Mouse (Mus musculus): Measurements from ENCODE around the gene Rtkn. TPM values are rescaled to one million over a fixed set of nuclear protein-coding genes. Genes with fewer than 3 reads are reported as not detected.

The Rtkn gene
- polyA plus RNA-seq, 1 experiment from 2014 or later: 23.6 TPM

DNA sequence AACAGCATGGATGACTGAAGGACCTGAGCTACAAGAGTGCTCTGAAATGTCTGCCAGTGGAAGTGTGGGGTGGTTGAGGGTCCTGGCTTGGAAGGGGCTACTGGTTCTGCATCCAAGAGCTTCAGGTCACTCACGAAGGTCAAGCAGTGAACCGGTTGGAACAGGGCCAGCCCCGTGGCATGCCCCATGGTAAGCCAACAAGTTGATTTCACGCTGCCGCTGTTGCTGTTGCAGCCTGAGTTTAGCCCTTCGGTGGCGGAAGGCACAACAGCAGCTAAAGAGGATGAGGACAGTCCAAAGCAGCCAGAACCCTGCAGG is 15.6 kb upstream of the Rtkn start:
- Histone ChIP-seq H3K27me3 (replicated peaks) (no peaks in the 10 kb centered on the region), H3K4me3 (replicated peaks) (no peak overlapping the region), H3K27ac (0 out of 2 replicates have a peak overlapping the region, but pooled peaks have one; percentile 95), H3K4me2 (replicated peaks) (peak overlapping the region; percentile 98), H3K9me3 (no peaks in the 10 kb centered on the region), H3K4me1 (replicated peaks) (peaks cover 54% of the 10 kb centered on the region), H3K36me3 (peaks cover 22% of the 10 kb centered on the region), H3K9ac (0 out of 2 replicates have a peak overlapping the region, but pooled peaks have one; percentile 5)
- 81% methylated on average over 7 of the region's 7 CpGs for WGBS
- ATAC-seq: no peak

DNA sequence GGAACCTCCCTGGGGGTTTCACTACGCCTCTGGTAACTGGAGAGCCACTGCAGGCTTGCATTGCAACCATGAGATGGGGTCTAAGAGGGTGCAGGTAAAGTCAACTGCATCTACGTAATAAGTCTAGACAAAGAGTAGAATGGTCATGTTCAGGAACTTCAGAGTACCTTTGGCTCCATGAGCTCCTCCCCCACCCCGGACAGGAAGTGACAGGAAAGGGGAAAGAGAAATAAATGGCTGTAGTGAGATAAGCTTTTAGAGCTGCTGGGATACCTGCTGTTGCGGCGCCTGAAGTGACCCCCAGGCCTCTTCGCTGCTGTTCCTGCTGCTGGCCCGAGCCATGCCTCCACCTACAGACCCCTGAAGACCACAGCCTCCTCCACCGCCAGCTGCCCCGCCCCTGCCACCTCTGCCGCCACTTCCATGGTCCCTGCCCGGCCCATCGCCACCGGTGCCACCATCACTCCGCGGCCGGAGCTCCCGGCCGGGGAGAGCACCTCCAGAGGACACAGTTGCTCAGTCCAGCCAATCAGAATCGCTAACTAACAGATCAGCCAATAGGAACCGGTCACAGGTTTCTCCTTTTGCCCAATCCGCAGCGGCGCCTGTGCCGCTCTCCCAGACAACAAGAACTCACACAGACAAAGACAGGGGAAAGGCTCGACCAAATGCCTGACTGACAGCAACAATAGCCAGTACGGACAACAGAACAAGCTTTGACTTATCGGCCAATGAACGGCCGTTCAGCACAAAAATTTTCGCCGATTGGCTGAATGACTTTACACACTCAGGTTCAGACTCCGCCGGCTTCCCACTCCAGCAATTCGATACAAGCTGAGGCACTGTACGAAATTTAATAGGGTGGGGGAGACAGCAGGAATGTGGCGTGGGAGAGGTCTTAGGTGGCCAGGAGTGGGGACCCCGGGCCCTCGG is 14.1 kb upstream of the Rtkn start, which contains the start of gene Wbp1:
Gene Wbp1, minus strand, starts transcription at position 630 of the 933 bp plus-strand sequence.
- under 1% methylated on average over 38 of the region's 38 CpGs for WGBS
- Histone ChIP-seq H3K9me3 (no peaks in the 10 kb centered on the region), H3K36me3 (peaks cover 22% of the 10 kb centered on the region), H3K27me3 (replicated peaks) (no peaks in the 10 kb centered on the region), H3K27ac (peak within 1 kb of the TSS; percentile 97), H3K9ac (peak within 1 kb of the TSS; percentile 91), H3K4me3 (replicated peaks) (peak within 1 kb of the TSS; percentile 65), H3K4me2 (replicated peaks) (peak within 1 kb of the TSS; percentile 98), H3K4me1 (replicated peaks) (peaks cover 51% of the 10 kb centered on the region)
- peak; percentile 94 for ATAC-seq

DNA sequence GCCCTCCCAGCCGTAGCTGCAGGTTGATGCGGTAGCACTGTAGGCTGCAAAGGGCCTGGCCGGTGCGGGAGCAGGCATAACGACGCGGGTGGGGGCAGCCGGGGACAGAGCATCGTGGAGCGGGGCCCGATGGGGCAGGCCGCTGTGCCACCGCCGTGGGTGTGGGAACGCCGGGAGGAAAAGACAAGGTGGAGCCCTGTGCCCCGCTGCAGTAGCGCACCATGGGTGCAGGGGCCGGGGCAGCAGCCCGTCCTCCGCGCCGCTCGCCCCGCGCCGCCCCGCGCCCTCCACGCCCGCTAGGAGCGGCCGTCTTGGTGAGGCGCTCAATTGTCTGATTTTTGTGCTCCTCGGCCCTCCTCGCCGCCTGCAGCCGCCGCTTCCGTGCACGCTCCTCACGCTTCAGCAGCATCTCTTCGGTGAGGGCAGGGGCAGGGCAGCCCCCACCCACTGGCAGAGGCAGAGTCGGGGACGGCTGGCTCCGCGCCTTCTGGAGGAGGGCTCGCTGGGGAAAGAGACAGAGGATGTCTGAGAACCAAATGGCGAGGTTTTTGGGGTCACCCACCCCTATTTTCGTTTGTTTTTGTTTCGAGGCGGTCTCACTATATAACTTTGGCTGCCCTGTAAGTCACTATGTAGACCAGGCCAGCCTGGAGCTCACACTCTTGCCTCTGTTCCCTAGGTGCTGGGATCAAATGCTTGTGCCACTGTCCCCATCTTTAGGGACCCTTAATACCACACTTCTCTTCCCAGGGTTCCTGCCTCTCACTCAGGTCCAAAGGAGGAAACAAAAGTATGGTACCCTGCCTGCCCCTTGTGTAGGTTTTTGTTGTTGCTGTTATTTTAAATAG is 13.2 kb upstream of the Rtkn start:
- H3K36me3 ChIP-seq: peaks cover 19% of the 10 kb centered on the region
- peak; percentile 53 for ATAC-seq
- under 1% methylated on average over 52 of the region's 52 CpGs for whole genome bisulfite sequencing
- no peaks in the 10 kb centered on the region for H3K9me3 ChIP-seq
- no peaks in the 10 kb centered on the region for H3K27me3 ChIP-seq (replicated peaks)
- peak overlapping the region; percentile 91 for H3K9ac ChIP-seq
- H3K4me2 ChIP-seq (replicated peaks): peak overlapping the region; percentile 98
- peak overlapping the region; percentile 65 for H3K4me3 ChIP-seq (replicated peaks)
- H3K27ac ChIP-seq: peak overlapping the region; percentile 97
- peaks cover 42% of the 10 kb centered on the region for H3K4me1 ChIP-seq (replicated peaks)

DNA sequence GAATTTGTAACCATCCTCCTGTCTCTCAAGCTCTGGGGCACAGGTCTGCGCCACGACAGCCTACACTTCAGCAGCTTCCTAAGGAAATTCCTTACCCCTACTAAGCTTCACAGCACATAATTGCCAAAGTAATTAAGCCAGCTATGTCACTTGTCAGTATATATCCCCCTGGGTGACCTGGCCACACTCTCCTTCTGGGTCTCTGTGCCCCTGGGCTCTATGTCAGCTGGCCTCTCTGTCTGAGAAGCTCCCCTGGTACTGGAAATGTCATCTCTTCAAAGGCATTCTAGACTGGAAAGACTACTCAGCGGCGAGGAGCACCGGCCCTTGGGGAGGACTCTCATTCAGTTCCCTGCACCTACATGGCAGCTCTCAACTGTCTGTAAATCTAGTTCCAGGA is 12.3 kb upstream of the Rtkn start:
- peaks cover 40% of the 10 kb centered on the region for H3K4me1 ChIP-seq (replicated peaks)
- whole genome bisulfite sequencing: 87% methylated on average over 5 of the region's 5 CpGs
- no peak overlapping the region for H3K27ac ChIP-seq
- no peak for ATAC-seq
- peaks cover 13% of the 10 kb centered on the region for H3K36me3 ChIP-seq
- H3K4me3 ChIP-seq (replicated peaks): 0 out of 2 replicates have a peak overlapping the region, but pooled peaks have one; percentile 4
- H3K9me3 ChIP-seq: no peaks in the 10 kb centered on the region
- H3K27me3 ChIP-seq (replicated peaks): no peaks in the 10 kb centered on the region
- H3K4me2 ChIP-seq (replicated peaks): peak overlapping the region; percentile 98
- H3K9ac ChIP-seq: no peak overlapping the region

DNA sequence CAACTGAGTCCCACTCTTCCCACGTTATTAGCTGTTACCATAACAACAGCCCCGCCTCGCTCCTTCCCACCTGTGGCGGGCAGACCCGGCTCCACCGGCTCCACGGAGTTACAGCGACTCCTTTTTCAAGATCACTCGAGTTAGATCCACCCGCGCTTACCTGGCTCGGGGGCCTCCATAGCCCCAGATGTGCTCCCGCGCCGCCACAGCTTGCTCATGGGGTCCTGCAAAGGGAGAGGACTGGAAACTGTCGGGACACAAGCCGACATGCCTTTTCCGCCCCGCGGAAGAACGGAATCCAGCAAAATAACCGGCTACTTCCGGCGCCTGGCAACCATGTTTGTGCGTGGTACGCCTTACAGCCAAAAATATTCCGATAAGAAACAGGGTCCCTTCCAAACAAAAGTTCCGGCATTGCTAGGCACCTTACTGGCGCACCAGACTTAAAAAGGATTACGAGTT is 10.4 kb upstream of the Rtkn start:
- Histone ChIP-seq H3K4me1 (replicated peaks) (peaks cover 30% of the 10 kb centered on the region), H3K27me3 (replicated peaks) (no peaks in the 10 kb centered on the region)

DNA sequence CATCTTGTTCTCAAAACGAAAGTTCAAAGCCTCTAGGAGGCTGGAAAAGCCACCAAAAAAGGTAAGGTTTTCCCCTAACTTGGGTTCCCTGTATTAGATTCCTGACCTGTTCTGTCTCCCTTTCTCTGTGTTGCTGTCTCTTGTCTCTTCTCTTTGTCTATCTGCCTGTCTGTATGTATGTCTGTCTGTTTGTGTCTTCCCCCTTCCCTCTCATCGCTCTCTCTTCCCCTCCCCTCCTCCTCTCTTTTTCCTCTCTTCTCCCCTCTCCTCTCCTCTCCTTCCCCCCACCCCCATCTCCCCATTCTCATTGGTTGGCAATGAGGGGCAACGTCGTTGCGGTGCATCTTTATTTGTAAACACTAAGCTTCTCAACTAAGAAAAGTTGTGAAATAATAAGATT is 9.9 kb upstream of the Rtkn start, which contains the start of gene Ino80b:
Gene Ino80b, minus strand, starts transcription at position 101 of the 400 bp plus-strand sequence.
- ATAC-seq: no peak
- Histone ChIP-seq H3K4me3 (replicated peaks) (peak within 1 kb of the TSS; percentile 72), H3K9me3 (no peaks in the 10 kb centered on the region), H3K27ac (no peak within 1 kb of the TSS), H3K27me3 (replicated peaks) (no peaks in the 10 kb centered on the region), H3K36me3 (no peaks in the 10 kb centered on the region), H3K9ac (peak within 1 kb of the TSS; percentile 71), H3K4me1 (replicated peaks) (peaks cover 25% of the 10 kb centered on the region), H3K4me2 (replicated peaks) (peak within 1 kb of the TSS; percentile 89)
- WGBS: 18% methylated on average over 5 of the region's 5 CpGs

More for the DNA sequence above, 10.4 kb upstream of the Rtkn start:
- H3K9me3 ChIP-seq: no peaks in the 10 kb centered on the region
- no peaks in the 10 kb centered on the region for H3K36me3 ChIP-seq
- ATAC-seq: peak; percentile 21
- peak overlapping the region; percentile 71 for H3K9ac ChIP-seq
- H3K4me2 ChIP-seq (replicated peaks): peak overlapping the region; percentile 89
- under 1% methylated on average over 30 of the region's 30 CpGs for WGBS
- no peak overlapping the region for H3K27ac ChIP-seq
- H3K4me3 ChIP-seq (replicated peaks): peak overlapping the region; percentile 72

DNA sequence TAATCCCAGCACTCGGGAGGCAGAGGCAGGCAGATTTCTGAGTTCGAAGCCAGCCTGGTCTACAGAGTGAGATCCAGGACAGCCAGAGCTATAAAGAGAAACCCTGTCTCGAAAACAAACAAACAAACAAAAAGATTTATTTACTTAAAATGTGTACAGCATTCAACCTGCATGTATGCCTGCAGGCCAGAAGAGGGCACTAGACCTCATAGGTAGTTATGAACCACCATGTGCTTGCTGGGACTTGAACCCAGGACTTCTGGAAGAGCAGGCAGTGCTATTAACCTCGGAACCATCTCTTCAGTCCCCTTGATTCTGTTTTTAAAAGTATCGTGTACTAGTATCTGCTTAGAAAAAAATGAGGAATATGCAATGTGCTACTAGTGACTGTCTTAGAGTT is 7.8 kb upstream of the Rtkn start:
- no peak for ATAC-seq
- Histone ChIP-seq H3K4me1 (replicated peaks) (peaks cover 14% of the 10 kb centered on the region), H3K9ac (no peak overlapping the region), H3K36me3 (no peaks in the 10 kb centered on the region), H3K27me3 (replicated peaks) (no peaks in the 10 kb centered on the region), H3K4me3 (replicated peaks) (no peak overlapping the region), H3K27ac (no peak overlapping the region), H3K9me3 (no peaks in the 10 kb centered on the region), H3K4me2 (replicated peaks) (no peak overlapping the region)
- WGBS: 96% methylated on average over 5 of the region's 5 CpGs

DNA sequence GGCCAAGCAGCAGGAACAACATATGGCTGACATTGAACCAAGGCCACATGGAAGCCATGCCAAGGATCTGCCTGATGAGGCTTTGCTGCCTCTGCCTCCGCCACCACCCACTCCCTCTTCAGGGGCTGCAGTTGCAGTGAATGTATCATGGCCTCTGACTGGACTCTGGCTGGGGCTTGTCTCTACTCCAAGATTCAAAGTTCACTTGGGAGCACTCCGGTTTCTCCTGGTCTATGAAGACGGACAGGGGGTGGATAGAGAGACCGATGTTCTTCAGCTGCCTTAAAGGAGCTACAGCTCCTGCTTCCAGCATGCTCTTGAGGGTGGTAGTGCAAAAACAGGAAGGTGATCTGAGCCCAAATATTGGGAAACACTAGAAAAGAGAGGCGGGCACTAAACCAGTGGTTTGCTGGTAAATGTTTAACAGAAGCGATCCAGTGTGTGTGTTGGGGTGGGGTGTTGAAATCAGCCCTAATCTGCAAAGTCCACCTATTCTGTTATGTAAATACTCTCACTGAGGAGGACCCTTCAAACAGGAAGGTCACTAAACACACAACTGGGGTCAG is 3.7 kb upstream of the Rtkn start:
- peaks cover 21% of the 10 kb centered on the region for H3K4me1 ChIP-seq (replicated peaks)
- H3K27me3 ChIP-seq (replicated peaks): no peaks in the 10 kb centered on the region
- no peaks in the 10 kb centered on the region for H3K36me3 ChIP-seq
- H3K9me3 ChIP-seq: no peaks in the 10 kb centered on the region
- peak; percentile 74 for ATAC-seq
- H3K4me2 ChIP-seq (replicated peaks): peak overlapping the region; percentile 47
- WGBS: 46% methylated on average over 6 of the region's 6 CpGs
- no peak overlapping the region for H3K4me3 ChIP-seq (replicated peaks)
- H3K9ac ChIP-seq: no peak overlapping the region
- H3K27ac ChIP-seq: peak overlapping the region; percentile 85

DNA sequence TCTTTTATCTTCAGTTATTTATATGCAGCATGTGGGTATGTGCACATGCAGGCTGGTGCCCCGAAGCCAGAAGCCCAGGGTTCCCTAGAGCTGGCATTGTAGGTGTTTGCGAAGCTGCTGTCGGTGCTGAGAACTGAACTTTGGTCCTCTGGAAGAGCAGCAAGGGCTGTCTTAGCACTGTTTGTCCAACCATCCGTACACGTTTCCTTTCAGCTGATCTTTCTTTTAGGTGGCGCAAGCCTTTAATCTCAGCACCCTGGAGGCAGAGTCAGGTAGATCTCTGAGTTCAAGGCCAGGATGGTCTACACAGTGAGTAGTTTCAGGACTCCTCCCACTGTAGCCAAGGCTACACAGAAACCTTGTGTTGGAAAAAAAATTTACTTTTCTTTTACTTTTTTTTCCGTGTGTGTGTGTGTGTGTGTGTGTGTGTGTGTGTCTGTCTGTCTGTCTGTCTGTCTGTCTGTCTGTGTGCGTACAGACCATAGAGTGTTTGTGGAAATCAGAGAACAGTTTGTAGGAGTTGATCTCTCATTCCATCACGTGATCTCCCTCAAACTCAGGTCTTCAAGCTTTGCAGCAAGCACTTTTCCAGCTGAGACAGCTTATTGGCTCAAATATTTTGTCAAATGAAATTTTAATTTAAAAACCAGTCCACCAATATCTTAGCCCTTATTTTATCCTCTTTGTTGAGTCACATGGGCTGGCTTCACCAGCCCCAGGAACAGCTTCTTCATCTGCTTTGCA is 2.9 kb upstream of the Rtkn start:
- no peak overlapping the region for H3K4me2 ChIP-seq (replicated peaks)
- ATAC-seq: no peak

DNA sequence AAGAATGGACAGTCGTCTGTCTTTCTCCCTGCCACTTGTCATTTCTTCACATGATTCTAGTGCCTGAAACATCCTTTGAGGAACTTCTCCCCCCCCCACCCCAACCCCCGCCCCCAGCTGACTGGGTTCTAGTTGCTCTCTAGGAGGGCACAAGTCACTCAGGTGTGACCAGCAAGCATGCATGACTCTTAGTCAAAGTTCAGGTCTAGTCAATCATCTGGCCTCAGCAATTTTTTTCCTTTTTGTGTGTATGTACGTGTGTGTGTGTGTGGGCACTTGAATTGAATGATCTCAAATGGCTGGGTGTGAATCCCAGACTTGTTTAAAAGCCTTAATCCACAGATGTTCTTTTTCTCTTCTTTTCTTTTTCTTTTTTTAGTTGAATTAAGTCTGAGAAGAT is 1.0 kb upstream of the Rtkn start:
- ATAC-seq: no peak
- H3K4me1 ChIP-seq (replicated peaks): peaks cover 37% of the 10 kb centered on the region
- H3K9ac ChIP-seq: no peak overlapping the region
- no peak overlapping the region for H3K4me3 ChIP-seq (replicated peaks)
- no peaks in the 10 kb centered on the region for H3K9me3 ChIP-seq
- WGBS: 61% methylated on average over 3 of the region's 3 CpGs
- no peak overlapping the region for H3K4me2 ChIP-seq (replicated peaks)
- no peaks in the 10 kb centered on the region for H3K36me3 ChIP-seq
- no peak overlapping the region for H3K27ac ChIP-seq
- H3K27me3 ChIP-seq (replicated peaks): no peaks in the 10 kb centered on the region

More for the DNA sequence above, 2.9 kb upstream of the Rtkn start:
- Histone ChIP-seq H3K4me3 (replicated peaks) (no peak overlapping the region), H3K4me1 (replicated peaks) (peaks cover 23% of the 10 kb centered on the region), H3K27ac (peak overlapping the region; percentile 85), H3K27me3 (replicated peaks) (no peaks in the 10 kb centered on the region), H3K36me3 (no peaks in the 10 kb centered on the region), H3K9me3 (no peaks in the 10 kb centered on the region), H3K9ac (no peak overlapping the region)
- 71% methylated on average over 9 of the region's 9 CpGs for WGBS

DNA sequence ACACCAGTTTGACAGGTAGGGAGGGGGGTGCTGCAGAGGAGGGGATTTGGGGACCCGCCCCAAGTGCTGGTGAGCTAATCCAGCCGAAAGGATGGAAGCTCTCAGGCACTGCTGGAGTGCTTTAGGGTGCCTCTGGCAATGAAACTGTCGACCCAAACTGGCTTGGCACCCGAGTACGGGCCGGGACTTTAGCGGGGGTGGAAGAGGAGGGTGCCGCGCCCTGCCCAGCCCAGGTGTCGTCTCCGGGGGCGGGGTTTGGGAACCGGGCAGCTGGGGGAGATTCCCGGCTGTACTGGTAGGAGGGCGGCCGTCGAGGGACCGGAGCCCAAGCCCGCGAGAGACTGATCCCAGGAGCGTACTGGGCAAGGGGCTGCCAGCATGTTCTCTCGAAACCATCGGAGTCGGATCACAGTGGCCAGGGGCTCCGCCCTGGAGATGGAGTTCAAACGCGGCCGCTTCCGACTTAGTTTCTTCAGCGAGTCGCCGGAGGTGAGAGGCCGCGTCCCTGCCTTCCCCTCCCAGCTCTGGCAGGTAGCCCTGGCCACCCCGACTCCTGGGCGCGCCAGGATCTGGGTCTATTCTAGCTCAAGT is 403 bp downstream of the Rtkn start:
- H3K9me3 ChIP-seq: no peaks in the 10 kb centered on the region
- no peaks in the 10 kb centered on the region for H3K27me3 ChIP-seq (replicated peaks)
- H3K4me2 ChIP-seq (replicated peaks): peak overlapping the region; percentile 75
- H3K4me1 ChIP-seq (replicated peaks): peaks cover 37% of the 10 kb centered on the region
- H3K4me3 ChIP-seq (replicated peaks): peak overlapping the region; percentile 52
- H3K36me3 ChIP-seq: no peaks in the 10 kb centered on the region
- WGBS: 5% methylated on average over 37 of the region's 37 CpGs
- peak overlapping the region; percentile 76 for H3K9ac ChIP-seq
- no peak for ATAC-seq
- peak overlapping the region; percentile 99; the same call in 1 of the 2 replicates for H3K27ac ChIP-seq

All from intestine, embryonic 15.5 days (tissue).